ENCODE assay signal across 20 mouse cellular contexts in genomic region chr13:19366866-19367265, GRCm38 (mm10).
"Had no signal": no experiment of that assay in that cellular context is flagged by ENCODE, and none has a peak within 500 bp of the region (broad histone marks: within the 10 kb centered on the region; RNA-seq: fewer than 3 reads in every experiment).

No protein-coding gene starts in this region.

- H3K27ac ChIP-seq: limb, embryonic 12.5 days; limb, embryonic 15.5 days; liver, embryonic 14.5 days; lung, embryonic 15.5 days; midbrain, embryonic 10.5 days; midbrain, embryonic 13.5 days; neural tube, embryonic 13.5 days; stomach, embryonic 15.5 days had no signal

- H3K4me2 ChIP-seq: limb, embryonic 12.5 days; limb, embryonic 15.5 days; lung, embryonic 15.5 days; midbrain, embryonic 13.5 days; neural tube, embryonic 13.5 days; stomach, embryonic 15.5 days had no signal

- DNase-seq: lung, adult 18-20 months; lung, postnatal 10 days; lung, postnatal 36 days; retina, postnatal 1 day; right cerebral cortex, postnatal 25 days; spleen, adult 18-20 months; thymus, postnatal 25 days had no signal

- H3K27me3 ChIP-seq: limb, embryonic 12.5 days; limb, embryonic 15.5 days; lung, embryonic 15.5 days; megakaryocyte, embryonic 14.5 days; midbrain, embryonic 13.5 days; neural tube, embryonic 13.5 days; stomach, embryonic 15.5 days had no signal

- H3K4me3 ChIP-seq: limb, embryonic 12.5 days; limb, embryonic 15.5 days; lung, embryonic 15.5 days; megakaryocyte, embryonic 14.5 days; midbrain, embryonic 10.5 days; midbrain, embryonic 13.5 days; myocyte; neural tube, embryonic 13.5 days; stomach, embryonic 15.5 days had no signal

- H3K9me3 ChIP-seq: limb, embryonic 12.5 days; limb, embryonic 15.5 days; lung, embryonic 15.5 days; megakaryocyte, embryonic 14.5 days; midbrain, embryonic 10.5 days; midbrain, embryonic 13.5 days; neural tube, embryonic 13.5 days; stomach, embryonic 15.5 days had no signal

- H3K4me1 ChIP-seq: limb, embryonic 15.5 days; midbrain, embryonic 13.5 days; neural tube, embryonic 13.5 days; stomach, embryonic 15.5 days had no signal

- H3K9ac ChIP-seq: limb, embryonic 12.5 days; limb, embryonic 15.5 days; liver, embryonic 14.5 days; lung, embryonic 15.5 days; midbrain, embryonic 13.5 days; neural tube, embryonic 13.5 days; stomach, embryonic 15.5 days had no signal

- ATAC-seq: hindbrain, postnatal 0 days; inflammation-experienced regulatory T-cells, adult 6 months; intestine, embryonic 16.5 days; midbrain, embryonic 13.5 days had no signal
